Mouse (Mus musculus) heart, postnatal 4 days (tissue): ENCODE data around the gene Mylk3. TPM values are rescaled to one million over a fixed set of nuclear protein-coding genes. Genes with fewer than 3 reads are reported as not detected.
A peak's percentile ranks its signal among the peaks of the same experiment; 100 is the strongest.

Experiments used
- DNase-seq: peaks from one replicate; pipeline ENCODE4 v3.0.0; 2021
- total RNA-seq, 2 experiments: library from RNA; stranded (reverse); gene quantifications; 2 replicates each; pipeline ENCODE4 v1.2.3; 2021

Mylk3 gene
- total RNA-seq, result 100 to 1,000 TPM; 245 to 262 TPM

DNA sequence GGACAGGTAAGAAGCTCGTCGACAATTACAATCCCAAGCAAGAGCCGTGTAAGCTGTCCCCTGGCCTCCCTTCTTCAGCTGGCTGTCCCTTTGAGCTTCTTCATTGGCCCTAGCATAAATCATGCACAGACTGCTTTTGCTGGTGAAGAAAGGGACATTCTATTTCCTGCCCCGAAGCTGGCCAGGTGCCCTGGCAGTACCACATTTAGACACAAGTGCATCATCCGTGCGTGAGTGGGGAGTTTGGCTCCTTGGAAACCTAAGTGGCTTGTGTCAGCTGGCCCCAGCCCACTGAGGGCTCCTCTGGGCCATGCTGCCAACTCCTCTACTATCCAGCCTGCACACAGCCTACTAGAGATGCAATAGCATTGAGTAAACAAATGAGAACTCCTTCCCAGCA, at the start of gene Mylk3:
TSS of gene Mylk3 (minus strand) at position 141 of the 400 bp plus-strand sequence.
- DNase-seq, result peak; percentile 83

DNA sequence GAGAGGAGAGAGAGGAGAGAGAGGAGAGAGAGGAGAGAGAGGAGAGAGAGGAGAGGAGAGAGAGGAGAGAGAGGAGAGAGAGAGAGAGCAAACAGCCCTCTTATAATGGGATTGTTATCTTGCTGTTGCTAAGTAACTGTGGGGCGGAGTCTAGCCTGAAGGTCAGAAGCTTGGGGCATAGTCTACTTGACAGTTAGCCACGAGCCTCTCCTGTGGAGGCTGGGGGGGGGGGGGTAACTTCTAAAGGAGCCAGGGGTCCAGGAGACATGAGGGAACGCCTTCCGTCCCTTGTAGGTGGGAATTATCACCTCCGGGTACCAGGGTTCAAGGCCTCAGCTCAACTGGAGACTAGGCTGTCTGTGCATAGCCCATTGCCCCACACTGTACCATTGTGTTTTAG, 49.6 kb upstream of the Mylk3 start:
- DNase-seq, result no peak

DNA sequence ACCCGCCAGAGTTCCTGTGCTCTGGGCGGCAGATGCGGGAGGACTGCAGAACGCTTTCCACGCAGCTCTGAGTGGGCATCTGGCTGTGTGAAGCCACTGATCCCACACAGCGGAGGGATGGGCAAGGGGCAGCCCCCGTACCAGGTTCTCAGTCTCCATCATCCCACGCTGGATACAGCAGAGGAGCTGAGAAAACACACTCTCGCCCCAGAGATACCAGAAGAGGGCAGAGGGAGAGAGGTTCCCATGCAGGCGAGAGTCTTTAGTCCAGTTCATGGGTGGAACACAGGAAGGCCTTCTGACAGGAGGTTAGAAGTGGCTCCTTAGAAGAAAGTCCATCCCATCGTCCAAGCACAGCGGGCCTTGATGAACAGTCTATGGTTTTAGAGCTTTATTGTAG, 48.7 kb upstream of the Mylk3 start:
- no peak for DNase-seq

DNA sequence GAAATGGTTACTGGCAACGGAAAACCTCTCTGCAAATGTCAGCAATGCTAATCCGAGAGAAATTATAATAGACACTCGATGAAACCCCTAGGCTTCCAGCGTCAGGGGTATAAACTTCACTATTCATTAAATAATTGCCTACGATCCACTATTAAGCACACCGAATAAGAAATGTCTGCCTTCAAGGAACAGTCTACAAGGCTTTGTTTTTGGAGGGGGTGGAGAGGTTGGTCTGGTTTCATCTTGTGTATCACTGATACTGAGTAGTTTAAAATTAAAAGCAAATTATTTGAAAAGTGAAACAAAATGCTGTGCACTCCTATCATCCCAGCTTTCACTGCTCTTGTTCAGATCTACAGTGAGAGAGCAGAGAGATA, 46.9 kb upstream of the Mylk3 start:
- no peak for DNase-seq

DNA sequence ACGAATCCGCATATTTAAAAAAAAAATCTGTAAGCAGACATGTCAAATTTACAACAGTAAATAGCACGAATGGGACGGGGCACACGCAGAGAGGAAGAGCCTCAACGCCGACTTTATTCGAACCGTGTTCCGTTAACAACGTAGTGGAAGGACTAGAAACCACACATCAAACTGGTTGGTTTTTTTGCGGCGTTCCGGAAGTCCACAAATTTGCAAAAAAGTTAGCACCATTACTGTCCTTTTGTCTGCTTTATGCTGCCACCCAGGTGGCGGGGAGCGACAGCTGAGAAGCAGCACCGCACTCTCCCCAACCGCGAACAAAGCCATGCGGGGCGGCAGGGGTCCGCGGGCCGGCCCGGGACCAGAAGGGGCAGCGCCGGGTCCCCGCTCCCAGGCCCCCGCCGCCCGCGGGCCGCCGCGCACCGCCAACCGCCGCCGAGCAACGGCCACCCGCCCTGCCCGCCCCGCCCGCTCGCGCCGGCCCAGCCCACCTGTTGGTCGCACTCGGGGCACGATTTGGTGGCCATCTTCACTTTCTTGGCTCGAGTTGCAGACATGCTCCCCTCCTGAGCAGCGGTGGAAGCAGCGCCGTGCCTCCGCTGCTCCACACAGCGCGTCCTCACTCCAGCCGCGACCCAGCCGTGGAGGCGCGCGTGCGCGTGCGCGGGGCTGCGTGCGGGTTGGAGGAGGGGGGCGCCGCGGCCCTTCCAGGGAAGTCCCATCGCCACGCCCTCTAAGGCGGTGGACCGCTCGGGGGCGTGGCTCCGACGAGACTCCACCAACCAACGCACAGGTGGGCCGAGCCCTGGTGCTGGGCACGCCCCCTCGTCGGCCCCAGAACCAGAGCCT, 46.2 kb upstream of the Mylk3 start, which contains the start of gene 4921524J17Rik:
TSS of gene 4921524J17Rik (minus strand) at position 666 of the 849 bp plus-strand sequence.
- DNase-seq, result peak; percentile 98

DNA sequence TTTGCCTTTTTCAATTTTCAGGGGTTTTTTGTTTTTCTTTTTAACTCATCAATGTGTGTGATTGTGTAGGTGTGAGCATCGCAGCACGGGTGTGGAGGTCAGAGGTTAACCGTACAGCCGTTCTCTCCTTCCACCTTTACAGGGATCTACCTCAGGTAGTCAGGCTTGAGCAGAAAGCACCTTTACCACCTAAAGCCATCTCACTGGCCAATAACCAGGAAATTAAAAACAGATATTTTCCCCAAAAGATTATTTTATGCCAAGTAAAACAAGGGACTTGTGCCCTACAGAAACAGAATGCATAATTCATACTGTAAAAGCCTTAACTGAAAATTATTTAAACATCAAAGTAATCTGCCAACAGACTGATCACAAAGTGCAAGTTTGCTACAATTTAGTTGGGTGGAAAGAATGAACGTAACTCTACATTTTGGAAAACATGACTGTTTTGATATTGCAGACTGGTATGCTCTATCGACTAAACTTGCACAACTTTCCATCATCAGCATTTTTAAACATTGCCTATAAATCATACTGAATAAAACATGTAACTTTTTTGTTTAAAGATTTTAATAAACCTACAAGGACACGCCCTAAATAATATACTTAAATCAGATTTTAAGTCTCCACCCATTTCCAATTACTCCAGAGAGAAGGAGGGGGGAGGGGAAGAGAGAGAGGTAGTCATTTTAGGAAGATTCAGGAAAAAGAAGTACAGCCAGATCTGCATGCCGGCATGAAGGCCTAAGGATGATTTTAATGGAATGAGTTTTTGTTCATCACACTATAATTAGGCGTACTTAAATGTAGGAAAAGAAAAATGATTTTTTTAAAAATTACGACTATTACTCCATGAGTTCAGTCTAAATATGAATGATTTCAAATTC, 45.4 kb upstream of the Mylk3 start:
- no peak for DNase-seq

DNA sequence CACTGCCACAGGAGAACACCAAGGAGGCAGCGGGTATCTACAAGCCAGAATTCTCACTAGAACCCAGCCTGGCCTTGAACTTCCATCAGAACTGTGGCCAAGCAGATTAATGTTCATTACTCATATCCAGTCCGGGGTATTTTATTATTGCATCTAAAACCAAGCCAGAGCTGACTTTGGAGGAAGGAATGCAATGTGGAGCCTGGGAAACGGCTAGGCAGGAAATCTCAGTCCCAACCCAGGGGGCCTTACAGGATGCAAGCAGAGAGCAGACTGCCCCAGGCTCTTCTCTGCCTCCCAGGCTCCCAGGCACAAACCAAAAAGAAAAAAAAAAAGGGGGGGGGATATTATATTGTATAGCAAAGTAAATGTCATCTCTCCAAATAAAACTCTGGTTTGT, 44.7 kb upstream of the Mylk3 start:
- DNase-seq, result peak; percentile 53

DNA sequence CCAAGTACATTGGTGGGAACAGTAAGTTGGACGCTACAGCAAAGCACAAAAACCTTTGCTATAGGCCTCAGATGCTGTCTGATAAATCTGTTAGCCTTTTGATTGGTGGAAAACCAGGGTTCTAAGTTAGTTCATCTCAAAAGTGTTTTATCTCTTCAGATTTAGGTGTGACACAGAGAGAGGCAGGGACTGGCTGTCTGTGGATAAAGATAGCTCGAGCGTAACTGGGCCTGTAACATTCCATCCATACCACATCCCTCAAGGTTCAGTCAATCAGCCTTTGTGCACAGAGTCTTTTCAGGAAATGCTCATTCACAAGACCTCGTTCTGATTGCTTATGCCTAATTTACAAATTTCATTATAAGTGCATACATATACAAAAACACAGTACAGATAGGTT, 43.1 kb upstream of the Mylk3 start:
- no peak for DNase-seq

DNA sequence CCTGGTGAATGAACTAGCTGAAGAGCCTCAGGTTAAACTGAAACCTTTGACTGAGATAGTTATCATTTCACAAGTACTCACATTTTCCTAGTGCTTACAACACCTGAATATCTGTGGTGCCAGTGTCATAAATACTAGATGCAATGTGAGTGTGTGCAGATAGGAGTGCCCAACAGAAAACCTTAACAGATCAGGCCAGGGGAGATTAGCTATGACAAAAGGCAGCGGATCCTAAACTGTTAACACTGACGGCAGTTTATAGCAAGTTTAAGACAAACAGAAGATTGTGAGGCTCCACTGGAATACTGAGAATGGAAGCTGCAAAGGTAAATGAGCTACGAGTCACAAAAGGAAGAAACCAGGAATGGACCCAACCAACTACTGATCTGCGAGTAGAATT, 40.9 kb upstream of the Mylk3 start:
- no peak for DNase-seq

DNA sequence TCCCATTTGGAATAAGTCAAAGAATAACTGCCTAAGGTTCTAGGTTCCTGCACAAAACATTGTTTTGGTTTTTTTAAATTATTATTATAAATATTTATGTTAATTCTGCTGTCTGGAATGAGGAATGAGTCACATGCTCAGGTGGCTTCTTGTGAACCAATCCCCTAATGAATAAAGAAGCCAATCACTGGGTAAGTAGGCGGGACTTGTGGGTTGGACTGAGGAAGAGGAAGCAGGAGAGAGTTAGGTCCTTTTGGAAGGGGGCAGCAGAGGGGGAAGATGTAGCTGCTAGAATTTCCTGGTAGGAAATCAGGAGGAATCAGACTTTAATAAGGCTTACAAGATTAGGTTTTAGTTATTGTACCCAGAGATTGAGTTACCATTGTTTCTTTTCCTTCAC, 35.2 kb upstream of the Mylk3 start:
- DNase-seq, result no peak

DNA sequence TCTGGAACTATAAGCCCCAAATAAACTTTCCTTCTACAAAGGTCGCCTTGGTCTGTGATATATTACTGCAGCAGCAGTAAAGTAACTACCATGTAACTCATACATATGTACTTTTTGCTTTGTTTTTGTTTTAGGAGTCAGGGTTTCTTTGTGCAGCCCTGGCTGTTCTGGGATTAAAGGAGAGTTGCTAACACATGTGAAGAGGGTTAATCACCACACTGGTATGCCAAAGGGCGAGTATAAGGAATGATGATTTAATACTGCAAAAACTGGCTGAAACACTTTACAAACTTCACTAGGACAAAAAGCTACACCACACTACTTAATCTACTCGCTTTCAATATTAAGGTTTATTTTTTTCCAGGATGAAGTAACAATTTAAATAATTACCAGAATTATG, 22.4 kb upstream of the Mylk3 start:
- DNase-seq, result no peak

DNA sequence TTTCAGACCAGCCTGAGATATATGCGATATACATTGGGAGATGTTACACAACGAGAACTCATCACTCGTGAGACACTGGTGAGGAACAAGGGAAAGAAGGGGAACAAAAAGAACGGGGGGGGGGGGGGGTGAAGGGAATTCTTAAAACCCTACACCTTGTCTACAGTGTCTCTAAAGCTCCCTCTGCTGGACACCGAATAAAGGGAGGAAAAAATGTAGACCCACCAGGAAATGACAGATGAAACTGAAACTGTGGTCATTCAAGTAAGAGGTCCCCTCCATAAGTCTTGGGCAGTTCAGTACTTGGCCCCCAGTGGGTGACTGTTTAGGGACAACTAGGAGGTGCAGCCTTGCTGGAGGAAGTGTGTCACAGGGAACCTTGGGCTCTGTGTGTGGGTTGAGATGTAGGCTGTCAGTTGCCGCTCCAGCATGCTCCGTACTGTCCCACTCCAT, 21.9 kb upstream of the Mylk3 start:
- peak; percentile 53 for DNase-seq

DNA sequence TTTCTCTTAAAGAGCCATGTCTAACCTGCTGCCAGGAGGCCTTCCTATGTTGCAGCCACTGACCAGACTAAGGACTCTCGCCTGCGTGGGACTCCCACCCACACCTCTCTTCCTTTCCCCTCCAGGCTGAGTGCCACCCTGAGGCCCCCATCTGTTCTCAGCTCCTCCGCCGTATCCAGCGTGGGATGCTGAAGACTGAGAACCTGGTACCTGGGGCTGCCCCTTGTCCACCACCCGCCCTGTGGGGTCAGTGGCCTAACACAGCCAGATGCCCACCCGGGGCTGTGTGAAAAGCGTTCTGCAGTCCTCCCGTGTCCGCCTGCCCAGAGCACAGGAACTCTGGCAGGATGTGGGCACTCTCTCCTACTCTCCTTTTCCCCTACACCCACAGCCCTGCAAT, 19.8 kb upstream of the Mylk3 start:
- no peak for DNase-seq

DNA sequence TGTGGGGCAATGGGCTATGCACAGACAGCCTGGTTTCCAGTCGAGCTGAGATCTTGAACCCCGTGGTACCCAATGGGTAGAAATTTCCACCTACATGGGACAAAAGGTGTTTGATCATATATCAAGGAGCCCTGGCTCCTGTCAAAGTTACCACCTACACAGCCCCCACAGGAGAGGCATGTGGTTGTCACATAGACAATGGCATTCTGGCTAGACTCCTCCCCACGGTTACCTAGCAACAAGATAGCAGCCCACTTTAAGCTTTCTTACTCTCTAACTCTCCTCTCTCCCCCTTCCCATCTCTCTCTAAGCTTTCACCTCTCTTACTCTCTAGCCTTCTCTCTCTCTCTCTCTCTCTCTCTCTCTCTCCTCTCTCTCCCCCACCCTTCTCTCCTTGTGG, 19.3 kb upstream of the Mylk3 start:
- DNase-seq, result no peak

DNA sequence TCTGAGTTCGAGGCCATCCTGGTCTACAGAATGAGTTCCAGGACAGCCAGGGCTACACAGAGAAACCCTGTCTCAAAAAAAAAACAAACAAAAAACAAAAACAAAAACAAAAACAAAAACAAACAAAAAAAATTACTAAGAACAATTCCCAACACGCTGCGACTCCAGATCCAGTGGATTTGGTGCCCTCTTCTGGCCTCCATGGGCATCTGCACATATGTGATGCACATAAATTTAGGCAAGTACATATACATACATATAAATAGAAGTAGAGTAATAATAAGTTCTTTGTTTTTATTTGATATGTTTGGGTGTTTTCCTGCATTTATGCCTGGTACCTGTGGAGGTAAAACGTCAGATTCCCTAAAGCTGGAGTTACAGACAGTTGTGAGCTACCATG, 12.4 kb upstream of the Mylk3 start:
- DNase-seq, result no peak

DNA sequence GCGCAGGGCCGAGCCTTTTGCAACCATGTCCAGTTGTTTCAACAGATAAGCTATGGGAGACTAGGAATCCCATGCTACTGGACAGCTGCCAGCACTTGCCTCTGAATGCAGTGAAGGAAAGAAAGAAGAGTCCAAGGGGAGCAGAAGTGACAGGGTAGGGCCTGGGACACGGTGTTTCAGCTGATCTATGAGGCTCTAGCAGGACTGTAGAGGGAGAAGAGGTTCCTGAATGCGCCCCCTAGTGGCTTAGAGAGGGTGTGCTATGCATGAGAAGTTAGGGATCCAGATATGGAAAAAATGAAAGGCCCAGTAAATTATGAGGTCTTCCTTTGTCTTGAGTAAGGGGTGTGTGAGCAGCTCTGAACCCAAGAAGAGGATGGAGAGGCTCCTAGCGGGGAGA, 11.4 kb upstream of the Mylk3 start:
- DNase-seq, result peak; percentile 78

DNA sequence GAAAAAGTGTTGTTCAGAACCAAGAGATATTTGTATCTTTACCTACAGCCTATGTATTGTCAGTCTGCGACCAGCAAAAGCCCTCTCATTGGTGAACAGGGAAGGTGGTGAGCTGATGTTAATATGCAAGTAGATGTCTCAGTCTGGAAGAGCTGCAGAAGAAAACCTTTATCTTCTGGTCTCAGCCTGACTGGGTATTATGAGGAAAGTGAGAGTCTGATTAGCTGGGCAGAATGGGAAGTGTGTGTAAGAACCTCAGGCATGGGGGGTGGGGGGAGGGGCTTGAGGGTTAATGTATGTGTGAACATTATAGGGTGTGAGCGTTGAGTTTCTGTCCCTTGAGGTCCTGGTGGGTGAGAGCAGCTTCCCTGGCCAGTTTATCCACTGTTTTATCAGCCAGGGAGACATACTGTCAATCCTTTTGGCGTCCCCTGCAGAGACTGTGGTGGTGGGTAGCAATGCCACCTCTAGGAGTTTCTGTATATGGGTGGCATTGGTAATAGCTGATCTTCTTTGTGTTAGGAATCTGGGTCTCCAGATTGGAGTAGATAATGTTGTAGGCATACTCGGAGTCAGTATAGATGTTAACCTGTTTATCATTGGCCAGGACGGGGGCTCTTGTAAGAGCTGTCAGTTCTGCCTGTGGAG, 10.4 kb upstream of the Mylk3 start:
- DNase-seq, result no peak

DNA sequence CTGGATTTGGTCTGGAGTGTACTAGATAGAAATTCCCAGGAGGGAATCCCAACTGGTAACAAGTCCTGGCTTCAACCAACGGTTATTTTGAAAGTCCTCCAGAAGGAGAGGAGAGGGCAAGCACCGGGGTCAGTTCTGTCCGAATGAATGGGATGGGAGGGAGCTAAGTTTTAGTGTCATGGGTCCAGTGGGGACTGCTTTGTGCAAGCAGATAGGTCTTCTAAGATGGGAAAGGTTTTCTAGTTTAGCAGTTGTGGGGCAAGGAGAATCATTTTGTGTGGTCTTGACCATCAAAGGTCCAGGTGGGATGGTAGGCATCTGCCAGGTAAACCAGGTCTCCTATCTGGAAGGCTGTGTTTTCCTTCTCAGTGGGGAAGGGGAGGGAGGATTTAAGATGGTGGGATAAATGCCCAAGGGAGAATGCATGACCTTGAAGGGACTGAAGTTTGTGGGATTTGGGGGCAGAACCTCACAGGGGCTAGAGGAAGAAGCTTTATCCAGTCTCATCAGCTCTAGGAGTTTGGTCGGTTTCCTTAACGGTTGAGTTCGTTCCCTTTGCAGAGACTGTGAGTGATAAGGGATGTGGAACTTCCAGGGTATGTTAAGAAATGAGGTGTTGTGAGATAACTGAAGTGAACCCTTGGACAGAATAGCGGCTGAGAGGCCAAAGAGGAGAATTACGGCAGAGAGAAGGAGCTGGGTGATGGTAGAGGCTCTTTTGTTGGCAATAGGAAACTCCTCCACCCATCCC, 9.7 kb upstream of the Mylk3 start:
- no peak for DNase-seq

DNA sequence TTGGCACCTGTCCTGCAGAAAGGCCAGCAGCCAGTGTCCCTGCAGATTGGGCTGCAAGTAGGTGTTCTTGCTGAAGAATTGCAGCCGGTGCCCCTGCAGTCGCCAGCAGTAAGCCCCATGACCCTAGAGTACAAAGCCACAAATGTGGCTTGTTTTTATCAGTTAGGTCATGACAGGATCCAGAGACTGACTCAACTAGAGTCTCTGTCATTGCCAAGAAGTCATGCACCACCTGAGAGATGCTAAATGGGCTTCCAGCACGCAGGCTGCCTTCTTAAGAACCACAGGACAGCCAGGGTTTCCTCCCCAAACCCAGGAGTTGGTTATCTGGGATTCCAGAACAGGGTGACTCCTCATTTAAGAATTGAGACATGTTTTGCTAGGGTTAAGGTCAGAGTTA, 8.9 kb upstream of the Mylk3 start:
- no peak for DNase-seq

DNA sequence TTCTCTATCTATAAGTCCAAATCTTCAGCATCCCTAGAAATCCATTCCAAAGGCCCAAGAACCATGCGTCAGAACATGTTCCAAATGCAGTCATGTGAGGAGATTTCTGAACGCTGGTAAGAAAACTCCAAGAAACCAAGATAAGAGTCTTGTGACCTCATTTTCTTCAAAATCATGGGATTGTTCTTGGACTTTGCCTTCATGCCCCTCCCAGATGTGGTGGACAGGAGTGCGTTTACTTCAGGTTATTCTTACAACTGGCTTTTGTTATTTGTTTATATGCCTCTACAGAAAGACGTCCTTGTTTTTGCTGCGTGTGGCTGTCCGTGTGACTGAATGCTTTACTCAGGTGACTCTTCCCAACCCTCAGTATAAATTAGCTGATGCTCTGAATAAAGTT, 7.1 kb upstream of the Mylk3 start:
- no peak for DNase-seq

DNA sequence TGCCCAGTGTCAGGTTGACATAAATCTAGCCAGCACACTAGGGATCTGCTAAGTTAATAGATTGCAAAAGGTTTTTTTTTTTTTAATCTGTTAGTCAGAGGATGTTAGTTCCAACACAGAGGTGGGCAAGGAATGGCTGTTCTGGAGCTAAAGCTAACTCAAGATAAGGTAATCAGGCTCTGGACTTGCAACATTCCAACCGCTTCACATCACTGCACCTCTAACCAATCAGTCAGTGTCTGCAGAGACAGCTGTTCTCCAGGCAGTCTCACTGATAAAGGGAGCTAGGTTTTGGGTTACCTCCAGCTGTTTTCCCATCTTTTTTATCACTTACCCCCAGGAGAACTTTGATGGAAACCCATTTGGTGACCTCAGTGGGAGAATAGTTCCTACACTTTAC, 5.3 kb upstream of the Mylk3 start:
- DNase-seq, result no peak

DNA sequence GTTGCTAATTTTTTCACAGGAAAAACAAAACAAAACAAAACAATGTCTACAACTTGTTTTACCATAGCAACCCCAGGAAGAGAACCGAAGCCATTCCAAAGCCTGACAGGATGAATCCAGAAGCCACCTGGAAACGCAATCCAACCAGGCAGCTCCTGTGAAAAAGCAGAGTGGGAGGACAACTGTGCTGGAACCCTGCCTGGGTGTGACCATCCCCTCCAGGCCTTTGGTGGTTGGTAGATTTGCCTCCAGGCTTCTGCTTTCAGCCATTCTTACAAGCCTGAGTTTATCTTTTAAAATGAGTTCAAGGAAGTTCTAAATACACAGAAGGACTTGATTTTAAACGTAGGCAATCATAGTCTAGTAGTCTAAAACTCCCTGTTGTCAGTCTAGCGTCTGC, 4.2 kb downstream of the Mylk3 start:
- DNase-seq, result peak; percentile 37
